Mouse (Mus musculus) lung, postnatal 0 days (tissue): ENCODE measurements around the gene Ndel1.

Source experiments
- CTCF ChIP-seq: IDR thresholded peaks from 2 replicates; pipeline ENCODE4 v1.5.1; 2016; ENCODE audit warnings: antibody characterized with exemption, mild to moderate bottlenecking
- EP300 ChIP-seq: IDR thresholded peaks from 2 replicates; pipeline ENCODE4 v1.6.1; 2016; ENCODE audit warnings: antibody characterized with exemption, mild to moderate bottlenecking, control low read depth

GRCm38 (mm10) chr11:68819226-68819805 is 52.3 kb downstream of the Ndel1 start:
- TF ChIP-seq CTCF (no peak), EP300 (no peak)
